Mouse (Mus musculus): ENCODE results near the gene Grin2c.

DNA sequence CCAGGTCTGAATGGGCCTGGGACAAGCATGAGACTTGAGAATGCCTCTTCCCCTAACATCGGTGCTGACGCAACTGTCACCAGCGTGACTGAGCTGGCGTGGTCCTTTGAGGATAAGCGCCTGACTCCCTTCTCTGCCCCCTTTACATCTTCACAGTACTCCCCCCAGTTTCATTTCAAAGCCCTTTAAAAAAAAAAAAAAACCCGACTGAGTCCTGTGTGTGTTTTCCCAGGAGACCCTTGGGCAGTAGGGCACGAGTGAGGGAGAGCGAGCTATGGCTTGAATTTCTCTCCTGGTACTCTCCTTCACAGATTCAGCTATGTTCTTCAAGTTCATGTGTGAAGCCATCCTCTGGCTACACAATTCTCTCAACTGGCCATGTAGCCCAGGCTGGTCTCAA lies 31.1 kb upstream of the Grin2c start:
- TF ChIP-seq CTCF (IDR thresholded peaks at IDR 0.05; ENCODE audit: extremely low read depth, insufficient read depth, low read length) (no peak), POLR2A (IDR thresholded peaks at IDR 0.05; ENCODE audit: extremely low read depth, insufficient read depth, low read length) (no peak)
